Mouse (Mus musculus): Measurements from ENCODE around the gene Obox1.
"Not testable (repeated sequence)": the region's sequence is repeated elsewhere in the genome, so short reads cannot be mapped to it uniquely, and the experiment has no call there.

Gene Obox1

GRCm38 (mm10) chr7:15388421-15388998 lies at the start of gene Obox1, which contains the start of gene Obox2:
Gene Obox1 (plus strand): TSS chr7:15388948.
Gene Obox2 (plus strand): TSS chr7:15388721.
- not testable (repeated sequence) for DNase-seq (ENCODE audit: low spot score in 2 of 2)

- not testable (repeated sequence) for DNase-seq (ENCODE audit: low spot score in 2 of 2)
These were observed 10.6 kb downstream of the Obox1 start for GRCm38 (mm10) chr7:15399147-15399874.

DNA sequence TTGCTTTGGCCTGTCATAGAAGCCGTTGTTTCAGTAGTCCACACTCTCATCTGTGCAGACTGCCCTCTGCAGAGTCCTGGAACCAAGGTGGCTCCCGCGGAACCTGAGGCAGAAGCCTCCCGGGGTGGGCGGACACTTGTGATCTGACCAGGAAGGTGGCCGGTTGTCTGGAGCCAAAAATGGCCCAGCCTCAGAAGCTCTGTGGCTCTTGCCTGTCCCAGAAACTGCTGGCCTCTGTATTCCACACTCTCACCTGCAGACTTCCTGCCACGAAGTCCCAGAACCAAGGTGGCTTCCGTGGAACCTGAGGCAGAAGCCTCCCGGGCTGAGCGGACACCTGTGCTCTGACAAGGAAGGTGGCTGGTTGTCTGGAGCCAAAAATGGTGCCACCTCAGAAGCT lies 18.1 kb downstream of the Obox1 start:
- DNase-seq (ENCODE audit: low spot score in 2 of 2): not testable (repeated sequence)

GRCm38 (mm10) chr7:15418046-15418445 lies 29.3 kb downstream of the Obox1 start:
- not testable (repeated sequence) for DNase-seq (ENCODE audit: low spot score in 2 of 2)

GRCm38 (mm10) chr7:15425537-15425936 lies 36.8 kb downstream of the Obox1 start:
- DNase-seq (ENCODE audit: low spot score in 2 of 2): not testable (repeated sequence)

DNA sequence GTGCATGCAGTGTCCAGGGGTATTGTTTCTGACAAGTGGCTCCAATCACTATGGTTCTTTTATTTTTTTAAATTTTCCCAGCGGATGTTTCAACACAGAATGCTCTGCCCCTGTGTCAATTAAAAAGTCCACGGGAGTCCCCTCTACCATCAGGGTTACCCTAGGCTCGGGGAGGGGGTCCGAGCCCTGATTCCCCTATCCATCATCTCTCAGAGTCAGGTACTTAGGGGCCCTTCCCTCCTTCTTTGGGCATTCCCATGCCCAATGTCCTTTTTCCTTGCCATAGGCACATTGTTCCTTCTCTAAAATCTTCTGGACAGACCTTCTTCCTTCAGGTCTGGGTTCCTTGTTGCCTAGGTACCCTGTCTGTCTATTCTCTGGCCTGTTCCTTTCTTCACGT lies 120.7 kb downstream of the Obox1 start:
- not testable (repeated sequence) for DNase-seq (ENCODE audit: low spot score in 2 of 2)
